Mouse (Mus musculus): ENCODE measurements at regions not wholly inside any gene's neighbourhood (a gene's known extent, or its start where the extent isn't known, plus 50 kb on each side); places are given as distances from the start of the nearest gene placed in this dataset.
"Not testable (repeated sequence)": the region's sequence is repeated elsewhere in the genome, so short reads cannot be mapped to it uniquely, and the experiment has no call there.

DNA sequence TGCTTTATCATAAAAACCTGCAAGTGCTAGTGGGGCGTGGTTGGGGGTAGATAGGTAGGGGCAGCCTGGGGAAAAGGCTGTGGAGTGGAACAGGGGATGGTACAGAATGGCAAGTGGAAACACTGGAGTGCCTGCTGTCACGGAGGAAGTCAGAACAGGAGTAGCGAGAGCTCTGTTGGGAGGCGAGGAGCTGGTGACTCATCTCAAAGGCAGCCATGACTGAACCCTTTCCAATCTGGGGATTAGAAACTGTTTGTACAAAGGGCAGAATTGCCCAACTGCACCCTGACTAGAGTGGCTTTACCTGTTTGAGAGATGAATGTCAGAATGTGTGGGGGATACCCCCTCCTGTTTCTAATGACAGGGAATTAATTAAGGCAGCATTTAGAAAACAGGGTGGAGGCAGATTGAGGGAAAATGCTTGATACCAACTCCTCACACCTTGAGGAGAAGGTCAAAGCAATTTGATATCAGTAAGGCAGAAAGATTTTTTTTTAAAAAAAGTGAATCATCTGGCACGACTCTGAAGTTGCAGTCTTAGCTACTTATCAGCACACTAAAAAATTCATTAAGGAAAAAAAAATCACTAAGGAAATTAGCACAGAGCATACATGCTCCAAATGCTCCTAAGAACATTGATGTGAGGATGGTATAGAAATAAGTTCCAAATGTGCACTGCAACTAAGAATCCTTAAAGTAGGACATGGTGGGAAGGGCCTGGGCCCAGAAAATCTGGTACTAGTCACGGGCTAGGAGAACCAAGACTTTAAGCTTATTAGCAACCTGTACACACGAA is 54.7 kb upstream of the Usp25 start:
- no peak for DNase-seq (ENCODE audit: low spot score in 2 of 2)

DNA sequence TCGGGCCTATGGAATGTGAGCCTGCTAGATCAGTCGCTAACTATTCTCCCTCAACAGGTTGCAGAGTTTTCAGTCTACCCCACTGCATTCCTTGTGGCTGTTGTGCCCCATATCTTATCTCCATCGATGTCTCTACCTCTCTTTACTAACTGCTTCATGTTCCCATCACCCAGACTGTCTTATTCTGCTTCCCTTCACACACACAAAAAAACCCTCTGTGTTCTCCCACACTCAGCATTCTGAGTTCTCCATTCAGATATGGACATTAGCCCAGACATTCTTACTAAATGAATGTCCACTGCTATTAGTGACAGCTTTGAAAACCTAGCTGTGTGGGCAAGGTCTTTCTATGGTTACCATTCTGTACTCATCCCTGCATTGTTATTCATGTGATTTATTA is 56.0 kb upstream of the Usp25 start:
- no peak for DNase-seq (ENCODE audit: low spot score in 2 of 2)

- no peak for DNase-seq (ENCODE audit: low spot score in 2 of 2)
These were observed 56.4 kb upstream of the Usp25 start for GRCm38 (mm10) chr16:76957090-76957489.

GRCm38 (mm10) chr16:76950836-76951486 is 62.5 kb upstream of the Usp25 start:
- peak in 1 of 2 experiments; percentile 5 for DNase-seq (ENCODE audit: low spot score in 2 of 2)

GRCm38 (mm10) chr16:76947011-76947410 is 66.5 kb upstream of the Usp25 start:
- DNase-seq (ENCODE audit: low spot score in 2 of 2): no peak

DNA sequence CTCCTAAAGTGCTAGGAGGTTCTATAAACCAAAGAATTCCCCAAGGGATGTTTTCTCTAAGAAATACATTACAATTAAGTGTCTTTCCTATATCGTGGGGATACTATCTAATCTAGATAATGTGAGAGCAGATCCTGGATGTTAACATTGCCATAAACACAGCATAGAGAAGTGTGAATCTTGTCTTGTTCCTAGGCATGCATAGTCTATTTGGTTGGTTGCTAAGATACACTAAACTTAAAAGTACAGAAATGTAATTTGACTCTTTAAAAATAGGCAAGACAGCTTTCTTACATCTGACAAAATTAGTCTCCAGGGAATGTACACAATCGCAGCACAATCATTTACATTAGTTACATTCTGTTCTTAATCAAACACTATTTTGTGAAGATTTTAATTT is 75.4 kb upstream of the Usp25 start:
- DNase-seq (ENCODE audit: low spot score in 2 of 2): no peak

DNA sequence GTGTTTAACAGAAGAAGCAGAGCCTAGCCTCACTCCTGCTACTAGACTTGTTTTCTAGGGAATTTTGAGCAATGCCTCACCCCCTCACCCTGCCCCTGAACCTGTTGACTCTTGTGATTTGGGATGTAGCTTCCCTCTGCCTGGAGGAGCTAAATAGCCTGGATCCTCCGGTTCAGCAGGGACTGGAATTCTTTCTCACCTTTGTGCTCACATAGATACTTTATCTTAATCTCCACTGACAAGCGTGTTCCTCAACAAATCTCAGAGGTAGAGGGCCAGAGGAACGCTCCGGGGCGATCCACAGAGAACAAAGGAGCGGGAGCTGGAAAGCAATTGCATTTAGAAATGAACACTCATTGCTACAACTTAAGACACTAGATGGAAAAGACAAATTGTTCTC is 85.6 kb upstream of the Usp25 start:
- no peak for DNase-seq (ENCODE audit: low spot score in 2 of 2)

- not testable (repeated sequence) for DNase-seq (ENCODE audit: low spot score in 2 of 2)
These were observed 93.4 kb upstream of the Usp25 start for GRCm38 (mm10) chr16:76920137-76920536.

GRCm38 (mm10) chr16:76918598-76918997 is 94.9 kb upstream of the Usp25 start:
- no peak for DNase-seq (ENCODE audit: low spot score in 2 of 2)

DNA sequence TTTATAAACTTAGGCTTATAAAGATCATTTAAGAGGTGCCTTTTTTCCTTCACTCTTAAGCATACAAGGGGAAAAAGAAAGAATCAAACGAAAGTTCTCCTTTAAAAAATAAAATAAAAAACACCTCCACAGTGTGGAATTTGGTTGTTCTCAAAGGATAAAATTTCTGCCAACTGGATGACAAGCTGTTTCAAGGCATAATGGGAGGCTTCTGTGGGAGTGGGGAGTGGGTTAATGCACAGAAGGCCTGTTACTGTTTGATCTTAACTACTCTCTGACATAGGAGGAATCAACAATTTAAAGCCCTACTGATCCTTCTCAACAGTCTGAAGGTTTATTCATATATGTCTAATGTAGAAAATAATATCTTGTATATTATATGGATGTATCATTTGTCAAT is 99.2 kb upstream of the Usp25 start:
- no peak for DNase-seq (ENCODE audit: low spot score in 2 of 2)

- DNase-seq (ENCODE audit: low spot score in 2 of 2): no peak
These were observed 108.1 kb upstream of the Usp25 start for GRCm38 (mm10) chr16:76905205-76905996.

DNA sequence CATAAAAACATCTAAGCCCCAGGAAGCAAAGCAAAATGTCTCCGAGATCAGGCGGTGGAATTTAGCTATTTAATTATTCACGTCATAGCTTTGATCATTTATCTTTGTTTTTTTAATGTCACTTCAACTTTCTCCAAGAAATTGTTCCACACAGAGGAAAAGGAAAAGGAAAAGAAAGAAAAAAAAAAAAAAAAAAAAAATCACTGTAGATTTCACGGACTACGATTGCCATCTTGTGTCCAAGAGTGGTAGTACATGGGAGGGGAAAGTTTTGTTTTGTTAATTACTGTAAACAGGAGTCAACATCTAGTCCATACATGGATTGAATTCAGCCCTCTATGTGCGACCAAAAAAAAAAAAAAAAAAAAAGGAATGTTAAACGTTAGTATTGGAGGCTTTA is 114.4 kb upstream of the Usp25 start:
- DNase-seq (ENCODE audit: low spot score in 2 of 2): peak in 1 of 2 experiments; percentile 43

- DNase-seq (ENCODE audit: low spot score in 2 of 2): no peak
These were observed 117.2 kb upstream of the Usp25 start for GRCm38 (mm10) chr16:76896305-76896704.

DNA sequence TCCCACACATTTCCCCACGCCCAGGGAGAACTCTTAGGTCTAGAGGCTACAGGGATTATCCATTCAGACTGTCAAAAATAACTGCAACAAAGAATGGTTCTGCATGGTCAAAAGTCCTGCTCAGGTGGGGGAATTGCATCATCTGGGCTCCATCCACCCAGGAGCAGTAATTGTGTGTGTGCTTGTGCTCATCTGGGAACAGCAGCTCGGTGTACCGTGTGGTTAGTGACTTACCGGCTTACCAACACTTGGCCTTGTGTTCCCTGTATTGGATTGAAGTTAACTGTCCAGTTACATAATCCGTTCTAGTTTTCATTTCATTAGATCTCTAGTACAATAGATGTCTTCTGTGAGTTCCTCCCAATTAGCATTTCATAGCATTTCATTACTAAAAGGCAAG is 117.7 kb upstream of the Usp25 start:
- no peak for DNase-seq (ENCODE audit: low spot score in 2 of 2)

DNA sequence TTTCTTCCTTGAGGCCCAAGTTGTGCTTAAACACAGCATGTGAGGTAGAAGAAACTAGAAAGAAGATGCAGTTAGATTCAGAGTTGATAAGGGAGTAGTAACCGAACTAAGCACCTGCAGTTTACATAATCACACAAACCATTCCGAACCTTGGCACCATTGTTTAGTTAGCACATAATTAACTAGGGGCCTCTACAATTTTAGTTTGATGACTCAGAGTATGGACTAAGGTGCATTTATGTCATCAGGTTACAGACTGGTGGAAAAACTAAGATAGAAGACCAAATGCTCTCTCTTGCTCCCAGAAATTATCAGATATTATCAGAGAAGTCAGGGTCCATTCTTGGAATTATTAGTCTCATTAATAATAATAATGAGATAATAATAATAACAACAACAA is 134.9 kb upstream of the Usp25 start:
- DNase-seq (ENCODE audit: low spot score in 2 of 2): no peak

DNA sequence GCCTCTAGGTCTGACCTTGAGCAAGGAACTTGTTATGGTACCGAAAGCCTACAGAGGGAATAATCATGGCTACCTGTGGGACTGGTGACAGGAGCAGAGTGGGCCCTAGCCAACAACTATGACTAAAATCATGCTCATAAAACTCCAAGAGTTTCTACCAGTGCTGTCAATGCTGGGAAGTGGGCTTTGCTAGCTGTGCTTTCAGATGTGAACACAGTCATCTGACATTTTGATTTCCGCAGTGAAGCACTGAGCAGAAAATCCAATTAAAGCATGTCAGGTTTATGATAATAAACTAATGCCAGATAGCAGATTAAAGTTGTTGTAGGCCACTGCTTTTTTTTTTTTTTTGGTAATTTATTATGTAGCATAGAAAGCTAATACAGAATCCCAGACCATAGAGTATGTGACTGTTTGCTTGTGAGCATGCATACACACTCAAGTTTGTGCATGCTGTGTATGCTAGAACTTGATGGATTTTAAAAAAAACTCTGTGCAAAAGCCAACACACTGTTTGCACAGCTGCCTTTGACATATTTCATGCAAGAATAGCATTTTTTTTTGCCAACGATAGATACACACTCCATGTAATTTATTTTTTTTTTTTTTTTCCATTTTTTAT is 138.0 kb upstream of the Usp25 start:
- no peak for DNase-seq (ENCODE audit: low spot score in 2 of 2)

- DNase-seq (ENCODE audit: low spot score in 2 of 2): no peak
These were observed 147.1 kb upstream of the Usp25 start for GRCm38 (mm10) chr16:76866465-76866802.

DNA sequence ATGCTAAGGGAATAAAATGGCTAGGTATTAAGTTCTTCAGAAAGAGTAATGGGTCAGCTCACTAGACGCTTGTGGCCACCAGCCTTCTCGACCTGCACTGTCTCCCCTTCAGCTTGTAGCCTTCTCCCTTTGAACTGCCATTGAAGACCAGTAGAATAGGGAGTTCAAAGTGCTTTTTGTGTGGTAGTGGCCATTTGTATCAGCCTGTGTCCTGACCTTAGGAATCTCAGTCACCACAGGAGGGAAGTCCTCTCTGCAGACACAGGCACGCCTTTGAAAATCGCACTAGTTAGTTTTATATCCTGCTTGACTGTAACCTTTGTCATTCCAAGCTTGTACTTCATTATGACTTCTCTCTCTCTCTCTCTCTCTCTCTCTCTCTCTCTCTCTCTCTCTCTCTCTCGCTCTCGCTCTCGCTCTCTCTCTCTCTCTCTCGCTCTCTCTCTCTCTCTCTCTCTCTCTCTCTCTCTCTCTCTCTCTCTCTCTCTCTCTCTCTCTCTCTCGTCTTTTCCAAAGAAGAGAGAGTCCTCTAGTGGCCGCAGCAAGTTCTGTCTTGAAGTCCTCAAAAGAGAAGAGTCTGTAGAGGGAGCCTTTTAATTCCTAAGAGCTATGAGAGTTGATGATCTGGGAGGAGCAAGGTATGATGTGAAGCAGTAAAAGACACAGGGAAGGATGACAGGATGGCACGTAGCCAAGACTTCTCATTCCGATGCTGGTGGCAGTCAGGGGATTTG is 147.6 kb upstream of the Usp25 start:
- peak in 1 of 2 experiments; percentile 42 for DNase-seq (ENCODE audit: low spot score in 2 of 2)

DNA sequence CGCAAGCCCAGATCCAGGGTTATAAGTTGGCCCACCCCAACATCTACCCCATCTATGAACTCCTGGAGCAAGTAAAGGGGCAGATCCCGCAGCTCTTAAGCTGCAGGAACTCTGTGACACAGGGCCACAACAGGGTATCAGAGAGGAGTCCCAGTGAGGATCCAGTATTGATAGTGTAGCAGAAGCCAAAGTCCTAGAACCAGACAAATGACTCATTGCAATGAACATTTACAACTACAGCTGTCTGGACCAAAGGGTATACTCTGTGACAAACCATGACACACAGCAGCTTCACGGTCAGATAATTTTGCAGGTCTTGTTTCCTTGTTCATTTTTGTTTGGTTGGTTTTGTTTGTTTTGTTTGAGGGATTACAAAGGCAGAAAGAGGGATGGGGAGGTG is 149.1 kb upstream of the Usp25 start:
- DNase-seq (ENCODE audit: low spot score in 2 of 2): no peak

GRCm38 (mm10) chr16:76855797-76856196 is 157.7 kb upstream of the Usp25 start:
- DNase-seq (ENCODE audit: low spot score in 2 of 2): no peak

- no peak for DNase-seq (ENCODE audit: low spot score in 2 of 2)
These were observed 162.1 kb upstream of the Usp25 start for GRCm38 (mm10) chr16:76851396-76851795.

- no peak for DNase-seq (ENCODE audit: low spot score in 2 of 2)
These were observed 176.1 kb upstream of the Usp25 start for GRCm38 (mm10) chr16:76837450-76837849.

Measured in cerebellum, postnatal 4 days (tissue).